Mouse (Mus musculus): ENCODE data around the gene Trank1. TPM values are rescaled to one million over a fixed set of nuclear protein-coding genes. Genes with fewer than 3 reads are reported as not detected.

Gene Trank1
- polyA plus RNA-seq, 1 experiment from 2014 or later = 0.31 TPM

GRCm38 (mm10) chr9:111385526-111386491, 74.3 kb downstream of the Trank1 start:
- 85% methylated on average over 5 of the region's 5 CpGs for WGBS
- H3K4me2 ChIP-seq (replicated peaks) = no peak overlapping the region
- no peak overlapping the region for H3K27ac ChIP-seq
- peaks cover 7% of the 10 kb centered on the region; the same call in 1 of the 2 replicates for H3K4me1 ChIP-seq
- H3K9ac ChIP-seq = no peak overlapping the region
- no peak overlapping the region for H3K4me3 ChIP-seq
- H3K9me3 ChIP-seq = no peaks in the 10 kb centered on the region
- H3K27me3 ChIP-seq = no peaks in the 10 kb centered on the region
- no peaks in the 10 kb centered on the region for H3K36me3 ChIP-seq
- ATAC-seq (ENCODE audit: insufficient number of reproducible peaks, insufficient read depth, low FRiP score, low TSS enrichment) = no peak

DNA sequence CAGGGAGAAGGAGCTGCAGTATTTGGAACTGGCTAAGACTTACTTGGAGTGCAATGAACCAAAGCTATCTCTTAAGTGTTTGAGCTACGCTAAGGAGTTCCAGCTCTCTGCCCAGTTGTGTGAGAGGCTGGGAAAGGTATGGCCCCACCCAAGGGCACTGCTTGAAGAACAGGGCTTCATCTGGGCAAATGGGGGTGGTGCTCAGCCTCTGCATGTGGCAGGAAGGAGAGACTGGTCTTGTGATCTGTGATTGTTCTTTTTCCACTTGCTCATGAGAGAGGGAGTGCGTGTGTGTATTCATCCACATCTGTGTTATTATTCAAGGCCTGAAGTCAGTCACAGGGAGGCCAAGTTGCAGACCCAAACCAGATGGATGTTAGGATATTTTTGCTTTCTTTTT, 75.0 kb downstream of the Trank1 start:
- no peak overlapping the region for H3K27ac ChIP-seq
- peaks cover 7% of the 10 kb centered on the region; the same call in 1 of the 2 replicates for H3K4me1 ChIP-seq

DNA sequence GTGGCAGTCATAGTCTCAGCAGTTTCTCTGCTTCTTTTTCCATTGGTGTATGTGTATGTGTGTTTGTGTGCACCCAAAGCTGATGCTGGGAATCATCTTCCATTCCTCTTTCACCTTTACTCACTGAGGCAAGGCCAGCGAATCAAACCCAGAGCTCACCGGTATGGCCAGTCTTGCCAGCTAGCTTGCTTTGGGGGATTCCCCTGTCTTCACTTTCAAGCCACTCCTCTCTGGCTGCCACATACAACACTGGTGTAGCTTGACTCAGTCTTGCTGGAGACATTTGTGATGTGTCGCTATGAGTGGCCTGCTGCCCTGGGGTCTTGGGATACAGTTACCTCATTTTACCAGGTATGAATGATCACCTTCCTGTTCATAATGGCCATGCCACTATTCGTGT, 76.0 kb downstream of the Trank1 start:
- no peak overlapping the region for H3K4me3 ChIP-seq
- no peak for ATAC-seq (ENCODE audit: insufficient number of reproducible peaks, insufficient read depth, low FRiP score, low TSS enrichment)
- no peak overlapping the region for H3K9ac ChIP-seq
- H3K4me1 ChIP-seq = peaks cover 7% of the 10 kb centered on the region; the same call in 1 of the 2 replicates
- H3K36me3 ChIP-seq = no peaks in the 10 kb centered on the region
- no peaks in the 10 kb centered on the region for H3K9me3 ChIP-seq
- no peak overlapping the region for H3K4me2 ChIP-seq (replicated peaks)
- H3K27ac ChIP-seq = no peak overlapping the region
- 88% methylated on average over 4 of the region's 4 CpGs for WGBS
- no peaks in the 10 kb centered on the region for H3K27me3 ChIP-seq

More for the DNA sequence above, 75.0 kb downstream of the Trank1 start:
- Histone ChIP-seq H3K9me3 (no peaks in the 10 kb centered on the region), H3K4me3 (no peak overlapping the region), H3K9ac (no peak overlapping the region), H3K4me2 (replicated peaks) (no peak overlapping the region), H3K27me3 (no peaks in the 10 kb centered on the region), H3K36me3 (no peaks in the 10 kb centered on the region)
- ATAC-seq (ENCODE audit: insufficient number of reproducible peaks, insufficient read depth, low FRiP score, low TSS enrichment) = 0 out of 2 replicates have a peak, but pooled peaks have one; percentile 47
- WGBS = 75% methylated on average over 2 of the region's 2 CpGs

DNA sequence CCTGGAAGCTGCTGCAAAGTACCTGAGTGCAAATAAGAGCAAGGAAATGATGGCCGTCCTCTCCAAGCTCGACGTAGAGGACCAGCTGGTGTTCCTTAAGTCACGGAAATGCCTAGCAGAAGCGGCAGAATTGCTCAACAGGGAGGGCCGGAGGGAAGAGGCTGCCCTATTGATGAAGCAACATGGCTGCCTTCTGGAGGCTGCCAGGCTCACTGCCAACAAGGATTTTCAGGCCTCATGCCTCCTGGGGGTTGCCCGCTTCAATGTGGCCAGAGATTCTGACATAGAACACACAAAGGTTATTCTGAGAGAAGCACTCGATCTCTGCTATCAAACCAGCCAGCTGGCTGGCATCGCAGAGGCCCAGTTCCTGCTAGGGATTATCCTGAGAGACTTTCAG, 78.5 kb downstream of the Trank1 start:
- WGBS = 79% methylated on average over 9 of the region's 9 CpGs
- H3K4me3 ChIP-seq = no peak overlapping the region

GRCm38 (mm10) chr9:111391036-111391435, 79.5 kb downstream of the Trank1 start:
- WGBS = 79% methylated on average over 8 of the region's 8 CpGs
- H3K27me3 ChIP-seq = no peaks in the 10 kb centered on the region
- no peaks in the 10 kb centered on the region for H3K36me3 ChIP-seq
- H3K9me3 ChIP-seq = no peaks in the 10 kb centered on the region
- ATAC-seq (ENCODE audit: insufficient number of reproducible peaks, insufficient read depth, low FRiP score, low TSS enrichment) = no peak
- no peak overlapping the region for H3K9ac ChIP-seq
- no peak overlapping the region for H3K4me2 ChIP-seq (replicated peaks)
- H3K27ac ChIP-seq = no peak overlapping the region
- no peak overlapping the region for H3K4me3 ChIP-seq
- H3K4me1 ChIP-seq = no peaks in the 10 kb centered on the region

More for the DNA sequence above, 78.5 kb downstream of the Trank1 start:
- H3K36me3 ChIP-seq = no peaks in the 10 kb centered on the region
- H3K27me3 ChIP-seq = no peaks in the 10 kb centered on the region
- no peaks in the 10 kb centered on the region for H3K9me3 ChIP-seq
- no peak overlapping the region for H3K27ac ChIP-seq
- H3K4me2 ChIP-seq (replicated peaks) = no peak overlapping the region
- no peak overlapping the region for H3K9ac ChIP-seq
- ATAC-seq (ENCODE audit: insufficient number of reproducible peaks, insufficient read depth, low FRiP score, low TSS enrichment) = no peak
- H3K4me1 ChIP-seq = no peaks in the 10 kb centered on the region

DNA sequence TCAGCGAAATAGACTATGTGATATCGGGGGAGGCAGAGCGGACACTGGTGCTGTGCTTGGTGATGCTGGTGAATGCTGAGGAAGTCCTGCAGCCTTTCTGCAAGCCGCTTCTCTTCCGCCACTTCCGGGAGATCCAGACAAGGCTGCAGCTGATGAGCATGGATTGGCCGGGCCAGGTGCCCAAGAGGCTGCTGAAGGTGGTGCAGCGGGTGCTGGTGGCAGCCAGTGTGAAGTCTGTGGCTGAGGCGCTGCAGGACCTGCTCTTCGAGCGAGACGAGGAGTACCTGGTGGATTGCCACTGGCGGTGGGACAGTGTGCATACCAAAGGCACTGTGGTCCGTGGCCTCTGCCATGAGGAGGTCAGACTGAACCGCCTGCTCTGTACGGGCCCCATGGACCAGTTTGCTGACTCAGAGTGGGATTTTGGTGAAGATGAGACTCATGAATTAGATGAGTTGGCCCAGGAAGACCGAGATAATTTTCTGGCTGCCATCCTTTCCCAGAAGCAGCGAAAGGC, 80.4 kb downstream of the Trank1 start:
- H3K27ac ChIP-seq = no peak overlapping the region
- ATAC-seq (ENCODE audit: insufficient number of reproducible peaks, insufficient read depth, low FRiP score, low TSS enrichment) = no peak
- no peaks in the 10 kb centered on the region for H3K4me1 ChIP-seq
- no peak overlapping the region for H3K4me2 ChIP-seq (replicated peaks)
- H3K9ac ChIP-seq = no peak overlapping the region
- H3K36me3 ChIP-seq = no peaks in the 10 kb centered on the region
- H3K27me3 ChIP-seq = no peaks in the 10 kb centered on the region
- WGBS = 83% methylated on average over 18 of the region's 18 CpGs
- no peak overlapping the region for H3K4me3 ChIP-seq
- no peaks in the 10 kb centered on the region for H3K9me3 ChIP-seq

DNA sequence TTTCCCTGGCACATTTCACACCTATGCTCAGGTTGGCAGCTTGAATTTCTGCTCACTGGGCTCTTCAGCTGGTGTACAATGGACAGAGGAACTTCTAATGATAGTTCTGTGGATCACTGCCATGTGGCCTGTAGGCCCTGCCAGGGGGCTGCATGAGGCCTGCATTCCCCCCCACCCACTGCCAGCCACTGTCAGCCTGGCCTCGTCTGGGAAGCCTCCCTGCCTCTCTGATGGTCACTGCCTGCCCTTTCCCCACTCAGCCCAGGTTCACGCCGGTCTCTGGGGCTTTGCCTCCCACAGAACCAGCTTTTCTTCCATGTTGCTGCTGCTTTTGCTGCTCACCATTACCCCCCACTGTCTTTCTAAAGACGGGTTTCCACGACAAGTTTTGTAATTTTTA, 83.7 kb downstream of the Trank1 start:
- no peak for ATAC-seq (ENCODE audit: insufficient number of reproducible peaks, insufficient read depth, low FRiP score, low TSS enrichment)
- no peaks in the 10 kb centered on the region for H3K9me3 ChIP-seq
- no peaks in the 10 kb centered on the region for H3K4me1 ChIP-seq
- no peaks in the 10 kb centered on the region for H3K36me3 ChIP-seq
- H3K9ac ChIP-seq = no peak overlapping the region
- no peak overlapping the region for H3K27ac ChIP-seq
- no peak overlapping the region for H3K4me3 ChIP-seq
- H3K27me3 ChIP-seq = no peaks in the 10 kb centered on the region
- WGBS = 72% methylated on average over 5 of the region's 5 CpGs
- H3K4me2 ChIP-seq (replicated peaks) = no peak overlapping the region

DNA sequence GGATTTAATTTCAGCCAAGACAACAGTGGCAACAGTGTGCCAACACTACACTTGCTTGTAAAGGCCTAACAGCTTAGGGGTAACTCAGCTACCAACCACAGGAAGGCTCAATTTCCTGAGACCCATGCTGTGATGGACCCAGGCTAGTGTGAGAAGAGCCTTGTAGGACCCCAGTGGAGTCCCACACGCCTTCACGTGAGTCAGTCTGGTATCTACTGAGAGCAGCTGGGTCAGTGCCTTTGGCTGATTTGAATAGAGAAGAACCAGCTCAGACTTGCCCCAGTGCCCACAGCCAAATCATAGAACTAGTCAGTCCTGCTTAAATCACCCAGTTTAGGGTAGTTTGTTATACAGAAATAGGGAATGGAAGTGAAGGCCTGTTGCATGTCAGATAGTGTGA, 86.5 kb downstream of the Trank1 start:
- no peak overlapping the region for H3K4me3 ChIP-seq
- H3K9ac ChIP-seq = no peak overlapping the region
- H3K36me3 ChIP-seq = no peaks in the 10 kb centered on the region
- no peak overlapping the region for H3K4me2 ChIP-seq (replicated peaks)
- ATAC-seq (ENCODE audit: insufficient number of reproducible peaks, insufficient read depth, low FRiP score, low TSS enrichment) = no peak
- H3K27me3 ChIP-seq = no peaks in the 10 kb centered on the region
- 79% methylated on average over 2 of the region's 2 CpGs for WGBS
- H3K27ac ChIP-seq = no peak overlapping the region
- no peaks in the 10 kb centered on the region for H3K4me1 ChIP-seq
- no peaks in the 10 kb centered on the region for H3K9me3 ChIP-seq

GRCm38 (mm10) chr9:111400089-111400488, 88.5 kb downstream of the Trank1 start:
- Histone ChIP-seq H3K9ac (no peak overlapping the region), H3K4me2 (replicated peaks) (no peak overlapping the region), H3K27ac (no peak overlapping the region), H3K27me3 (no peaks in the 10 kb centered on the region), H3K4me3 (no peak overlapping the region), H3K9me3 (no peaks in the 10 kb centered on the region), H3K4me1 (no peaks in the 10 kb centered on the region), H3K36me3 (no peaks in the 10 kb centered on the region)
- ATAC-seq (ENCODE audit: insufficient number of reproducible peaks, insufficient read depth, low FRiP score, low TSS enrichment) = no peak
- WGBS = 90% methylated on average over 4 of the region's 4 CpGs

DNA sequence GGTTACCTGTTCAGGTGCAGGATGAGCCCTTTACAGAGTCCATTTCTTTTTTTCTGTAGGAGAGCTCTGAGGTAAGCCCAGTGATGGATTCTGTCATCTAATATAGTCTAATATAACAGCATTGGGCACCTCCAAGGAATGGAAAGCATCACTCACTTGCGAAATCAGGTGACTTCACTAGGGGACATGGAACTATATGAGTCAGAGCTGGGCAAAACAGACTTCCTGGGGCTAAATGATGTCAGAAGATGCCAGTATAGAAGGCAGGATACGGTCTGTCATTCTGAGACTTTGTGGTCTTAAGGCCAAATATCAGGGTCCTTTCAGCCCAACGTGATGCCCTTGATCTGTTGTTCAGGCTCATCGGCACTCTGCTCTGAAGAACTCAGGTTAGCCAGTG, 91.6 kb downstream of the Trank1 start:
- no peak overlapping the region for H3K4me3 ChIP-seq
- no peaks in the 10 kb centered on the region for H3K27me3 ChIP-seq
- no peak overlapping the region for H3K4me2 ChIP-seq (replicated peaks)
- H3K9me3 ChIP-seq = no peaks in the 10 kb centered on the region
- no peaks in the 10 kb centered on the region for H3K36me3 ChIP-seq
- no peak overlapping the region for H3K27ac ChIP-seq
- no peak for ATAC-seq (ENCODE audit: insufficient number of reproducible peaks, insufficient read depth, low FRiP score, low TSS enrichment)
- H3K4me1 ChIP-seq = no peaks in the 10 kb centered on the region
- WGBS = 88% methylated on average over 4 of the region's 4 CpGs
- H3K9ac ChIP-seq = no peak overlapping the region

DNA sequence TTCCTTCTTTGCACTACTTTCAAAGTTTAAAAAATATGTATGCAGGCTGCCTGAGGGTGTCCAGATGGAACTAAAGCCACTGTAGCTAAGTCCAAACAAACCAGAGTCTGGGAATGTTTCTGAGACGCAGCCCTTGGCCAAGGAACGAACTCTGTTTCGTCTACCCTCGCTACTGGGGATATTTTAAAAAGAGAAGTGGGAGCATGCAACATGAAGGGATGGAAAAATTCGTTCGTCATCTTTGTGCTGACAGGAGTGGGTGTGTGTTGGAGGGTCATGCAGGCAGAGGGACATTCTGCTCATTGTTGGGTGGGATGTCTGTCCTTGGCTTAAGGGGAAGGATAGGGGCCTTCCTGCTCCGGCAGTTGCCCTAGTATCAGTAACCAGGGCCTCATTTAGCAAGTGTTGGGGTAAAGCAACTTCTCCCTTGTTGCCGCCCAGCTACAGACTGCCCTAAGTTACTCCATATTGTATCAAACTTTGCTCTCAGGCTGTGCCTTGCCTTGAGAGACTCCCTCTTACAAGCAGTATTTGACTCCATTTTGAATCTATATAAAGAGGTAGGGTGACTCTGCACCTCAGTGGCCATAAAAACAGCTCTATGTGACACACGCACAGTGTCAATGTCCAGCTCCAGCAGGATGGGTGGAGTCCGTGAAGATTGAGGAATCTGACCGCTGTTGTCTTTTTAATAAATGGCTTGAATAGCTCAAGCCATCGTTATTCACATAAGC, 93.0 kb downstream of the Trank1 start:
- Histone ChIP-seq H3K4me1 (no peaks in the 10 kb centered on the region), H3K27me3 (no peaks in the 10 kb centered on the region), H3K4me3 (no peak overlapping the region), H3K9me3 (no peaks in the 10 kb centered on the region), H3K9ac (no peak overlapping the region), H3K36me3 (no peaks in the 10 kb centered on the region), H3K4me2 (replicated peaks) (no peak overlapping the region), H3K27ac (no peak overlapping the region)
- WGBS = 83% methylated on average over 12 of the region's 12 CpGs
- no peak for ATAC-seq (ENCODE audit: insufficient number of reproducible peaks, insufficient read depth, low FRiP score, low TSS enrichment)

DNA sequence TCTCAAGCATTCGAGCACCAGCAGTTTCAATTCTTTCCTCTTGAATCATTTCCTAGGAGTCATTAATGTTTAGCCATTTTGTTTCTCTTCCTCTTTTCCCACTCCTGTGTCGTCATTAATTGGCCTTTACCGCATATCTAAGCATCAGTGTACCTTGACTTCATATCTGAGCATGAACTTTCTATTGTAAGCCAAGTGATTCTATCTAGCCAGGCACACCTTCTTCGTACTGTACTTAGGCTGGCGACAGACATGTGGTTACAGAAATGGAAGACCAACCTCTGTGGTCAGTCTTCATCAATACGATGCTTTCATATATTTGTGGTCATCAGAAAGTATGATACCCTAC, 93.5 kb downstream of the Trank1 start:
- Histone ChIP-seq H3K4me2 (replicated peaks) (no peak overlapping the region), H3K36me3 (no peaks in the 10 kb centered on the region), H3K9ac (no peak overlapping the region), H3K27ac (no peak overlapping the region), H3K4me1 (no peaks in the 10 kb centered on the region), H3K27me3 (no peaks in the 10 kb centered on the region), H3K4me3 (no peak overlapping the region), H3K9me3 (no peaks in the 10 kb centered on the region)
- no peak for ATAC-seq (ENCODE audit: insufficient number of reproducible peaks, insufficient read depth, low FRiP score, low TSS enrichment)
- WGBS = 89% methylated on average over 6 of the region's 6 CpGs
